Mouse (Mus musculus) heart, embryonic 14.5 days (tissue): Measurements from ENCODE around the gene Rbms1. TPM values are rescaled to one million over a fixed set of nuclear protein-coding genes. Genes with fewer than 3 reads are reported as not detected.

Experiments
- ATAC-seq: fragments of 200-750 bp; cut with Nextera tagmentation; 2 replicates; pipeline ENCODE4 v1.8.0; 2017; ENCODE audit warnings: low read depth, moderate TSS enrichment; ENCODE audit not compliant: insufficient number of reproducible peaks, insufficient read depth, low FRiP score
- H3K27ac ChIP-seq, 2 experiments: fragments of 200-500 bp in 1 of 2; fragments of 300-500 bp in 1 of 2; sonication (generic) in 1 of 2; replicated peaks in 1 of 2; 2 replicates each; pipeline ENCODE4 v1.5.1; 2012 to 2014; ENCODE audit warnings: low read depth in 2 of 2, low read length in 2 of 2, control low read depth in 1 of 2, mild to moderate bottlenecking in 1 of 2, mixed read lengths in 1 of 2; ENCODE audit not compliant: control insufficient read depth in 1 of 2, insufficient read depth in 1 of 2
- H3K27me3 ChIP-seq: fragments of 300-500 bp; sonication (generic); 2 replicates; pipeline ENCODE4 v1.6.1; 2014; ENCODE audit warnings: mild to moderate bottlenecking, low read length, control low read depth; ENCODE audit not compliant: control insufficient read depth, insufficient read depth
- H3K36me3 ChIP-seq: fragments of 300-500 bp; sonication (generic); 2 replicates; pipeline ENCODE4 v1.6.1; 2014; ENCODE audit warnings: mild to moderate bottlenecking, control low read depth, low read length, mixed read lengths; ENCODE audit not compliant: control insufficient read depth, insufficient read depth
- H3K4me1 ChIP-seq, 2 experiments: fragments of 200-500 bp in 1 of 2; fragments of 300-500 bp in 1 of 2; sonication (generic) in 1 of 2; 2 replicates each; pipeline ENCODE4 v1.6.1; 2012 to 2014; ENCODE audit warnings: low read length in 2 of 2, control low read depth in 1 of 2, mixed read lengths in 1 of 2; ENCODE audit not compliant: control insufficient read depth in 2 of 2, insufficient read depth in 2 of 2
- H3K4me2 ChIP-seq: fragments of 300-500 bp; sonication (generic); 2 replicates; pipeline ENCODE4 v1.6.1; 2014; ENCODE audit warnings: mild to moderate bottlenecking, low read length
- H3K4me3 ChIP-seq, 2 experiments: fragments of 200-500 bp in 1 of 2; fragments of 300-500 bp in 1 of 2; sonication (generic) in 1 of 2; 2 replicates each; pipeline ENCODE4 v1.5.1; 2012 to 2014; ENCODE audit warnings: low read length in 2 of 2, mild to moderate bottlenecking in 2 of 2, control low read depth in 1 of 2, low read depth in 1 of 2, moderate library complexity in 1 of 2; ENCODE audit not compliant: control insufficient read depth in 1 of 2, insufficient read depth in 1 of 2
- H3K9ac ChIP-seq: fragments of 300-500 bp; sonication (generic); 2 replicates; pipeline ENCODE4 v1.6.1; 2014; ENCODE audit warnings: mild to moderate bottlenecking, low read length
- H3K9me3 ChIP-seq: fragments of 300-500 bp; sonication (generic); 2 replicates; pipeline ENCODE4 v1.6.1; 2016; ENCODE audit warnings: low read length, control low read depth; ENCODE audit not compliant: control insufficient read depth
- WGBS: fragments of 180-500 bp; shearing (Covaris S2); extraction: QIAGEN DNeasy Blood & Tissue Kit; methylation state at CpG from one replicate; pipeline ENCODE4 v1.1.7; 2014; 5-methylcytosine and 5-hydroxymethylcytosine counted together
- polyA plus RNA-seq: library from polyadenylated mRNA; unstranded; fragments of >200 nt; fragmentation: Nextera tagmentation; extraction: Ambion mirVana; gene quantifications from 2 replicates; pipeline ENCODE4 v1.2.1, GENCODE M21; 2014

Gene Rbms1
- polyA plus RNA-seq, 1 experiment from 2014 or later = 79.7 TPM

GRCm38 (mm10) chr2:60826406-60827151, 136.4 kb downstream of the Rbms1 start:
- Histone ChIP-seq H3K9me3 (no peaks in the 10 kb centered on the region), H3K4me2 (no peak overlapping the region), H3K9ac (no peak overlapping the region), H3K4me1 (peaks cover 13 to 35% of the 10 kb centered on the region in 2 experiments), H3K27me3 (no peaks in the 10 kb centered on the region), H3K27ac (peak overlapping the region in 1 of 2 experiments; percentile 11; a peak in 1 of 4 replicates), H3K4me3 (no peak overlapping the region), H3K36me3 (0 out of 2 replicates have a peak, but pooled peaks cover 3% of the 10 kb centered on the region)
- 55% methylated on average over 11 of the region's 11 CpGs for whole genome bisulfite sequencing
- ATAC-seq = no peak

GRCm38 (mm10) chr2:60825690-60826089, 137.3 kb downstream of the Rbms1 start:
- 66% methylated on average over 4 of the region's 4 CpGs for WGBS
- no peaks in the 10 kb centered on the region for H3K27me3 ChIP-seq
- H3K27ac ChIP-seq = no peak overlapping the region
- peaks cover 16 to 38% of the 10 kb centered on the region in 2 experiments for H3K4me1 ChIP-seq
- H3K4me2 ChIP-seq = no peak overlapping the region
- H3K36me3 ChIP-seq = no peaks in the 10 kb centered on the region
- no peak overlapping the region for H3K4me3 ChIP-seq
- ATAC-seq = no peak
- H3K9ac ChIP-seq = no peak overlapping the region
- H3K9me3 ChIP-seq = no peaks in the 10 kb centered on the region

GRCm38 (mm10) chr2:60821635-60822034, 141.4 kb downstream of the Rbms1 start:
- no peak overlapping the region for H3K9ac ChIP-seq
- H3K4me3 ChIP-seq = no peak overlapping the region
- no peak overlapping the region for H3K4me2 ChIP-seq
- peaks cover 10 to 40% of the 10 kb centered on the region in 2 experiments for H3K4me1 ChIP-seq
- 51% methylated on average over 3 of the region's 3 CpGs for WGBS
- H3K9me3 ChIP-seq = no peaks in the 10 kb centered on the region
- no peak overlapping the region for H3K27ac ChIP-seq
- no peaks in the 10 kb centered on the region for H3K36me3 ChIP-seq
- no peak for ATAC-seq
- no peaks in the 10 kb centered on the region for H3K27me3 ChIP-seq

- no peaks in the 10 kb centered on the region for H3K27me3 ChIP-seq
- no peak overlapping the region for H3K4me2 ChIP-seq
- H3K27ac ChIP-seq = no peak overlapping the region
- H3K9ac ChIP-seq = no peak overlapping the region
- peaks cover 4 to 39% of the 10 kb centered on the region in 2 experiments for H3K4me1 ChIP-seq
- no peak overlapping the region for H3K4me3 ChIP-seq
- H3K36me3 ChIP-seq = no peaks in the 10 kb centered on the region
- ATAC-seq = no peak
- 47% methylated on average over 2 of the region's 2 CpGs for WGBS
- no peaks in the 10 kb centered on the region for H3K9me3 ChIP-seq
Measured at GRCm38 (mm10) chr2:60818632-60819031, 144.4 kb downstream of the Rbms1 start.

- WGBS = 41% methylated on average over 2 of the region's 2 CpGs
- H3K9ac ChIP-seq = no peak overlapping the region
- H3K36me3 ChIP-seq = no peaks in the 10 kb centered on the region
- no peak overlapping the region for H3K4me2 ChIP-seq
- H3K9me3 ChIP-seq = no peaks in the 10 kb centered on the region
- peaks cover 4 to 25% of the 10 kb centered on the region in 2 experiments for H3K4me1 ChIP-seq
- H3K4me3 ChIP-seq = no peak overlapping the region
- no peak overlapping the region for H3K27ac ChIP-seq
- no peak for ATAC-seq
- H3K27me3 ChIP-seq = no peaks in the 10 kb centered on the region
Measured at GRCm38 (mm10) chr2:60816307-60816706, 146.7 kb downstream of the Rbms1 start.

GRCm38 (mm10) chr2:60814788-60815187, 148.2 kb downstream of the Rbms1 start:
- H3K36me3 ChIP-seq = no peaks in the 10 kb centered on the region
- no peak overlapping the region for H3K4me2 ChIP-seq
- 56% methylated on average over 6 of the region's 6 CpGs for WGBS
- H3K4me3 ChIP-seq = no peak overlapping the region
- no peak for ATAC-seq
- no peaks in the 10 kb centered on the region for H3K27me3 ChIP-seq
- H3K9me3 ChIP-seq = no peaks in the 10 kb centered on the region
- H3K9ac ChIP-seq = no peak overlapping the region
- H3K4me1 ChIP-seq = peaks cover 8 to 37% of the 10 kb centered on the region in 2 experiments
- peak overlapping the region in 1 of 2 experiments; percentile 26; a peak in 1 of 4 replicates for H3K27ac ChIP-seq

GRCm38 (mm10) chr2:60812949-60813348, 150.0 kb downstream of the Rbms1 start:
- Histone ChIP-seq H3K36me3 (no peaks in the 10 kb centered on the region), H3K27ac (no peak overlapping the region), H3K4me3 (no peak overlapping the region), H3K9me3 (no peaks in the 10 kb centered on the region), H3K27me3 (no peaks in the 10 kb centered on the region), H3K4me1 (peaks cover 13 to 48% of the 10 kb centered on the region in 2 experiments), H3K4me2 (no peak overlapping the region), H3K9ac (no peak overlapping the region)
- 82% methylated on average over 12 of the region's 12 CpGs for WGBS
- no peak for ATAC-seq
